Mouse (Mus musculus) CD4-positive helper T cell, adult 2 months (primary cell): ENCODE results near the gene Snai1.

ENCODE experiments used
- DNase-seq: peaks from one replicate; pipeline ENCODE4 v3.0.0-alpha.2; 2012; ENCODE audit warnings: low read depth, missing footprints, low spot score

Gene Snai1

DNA sequence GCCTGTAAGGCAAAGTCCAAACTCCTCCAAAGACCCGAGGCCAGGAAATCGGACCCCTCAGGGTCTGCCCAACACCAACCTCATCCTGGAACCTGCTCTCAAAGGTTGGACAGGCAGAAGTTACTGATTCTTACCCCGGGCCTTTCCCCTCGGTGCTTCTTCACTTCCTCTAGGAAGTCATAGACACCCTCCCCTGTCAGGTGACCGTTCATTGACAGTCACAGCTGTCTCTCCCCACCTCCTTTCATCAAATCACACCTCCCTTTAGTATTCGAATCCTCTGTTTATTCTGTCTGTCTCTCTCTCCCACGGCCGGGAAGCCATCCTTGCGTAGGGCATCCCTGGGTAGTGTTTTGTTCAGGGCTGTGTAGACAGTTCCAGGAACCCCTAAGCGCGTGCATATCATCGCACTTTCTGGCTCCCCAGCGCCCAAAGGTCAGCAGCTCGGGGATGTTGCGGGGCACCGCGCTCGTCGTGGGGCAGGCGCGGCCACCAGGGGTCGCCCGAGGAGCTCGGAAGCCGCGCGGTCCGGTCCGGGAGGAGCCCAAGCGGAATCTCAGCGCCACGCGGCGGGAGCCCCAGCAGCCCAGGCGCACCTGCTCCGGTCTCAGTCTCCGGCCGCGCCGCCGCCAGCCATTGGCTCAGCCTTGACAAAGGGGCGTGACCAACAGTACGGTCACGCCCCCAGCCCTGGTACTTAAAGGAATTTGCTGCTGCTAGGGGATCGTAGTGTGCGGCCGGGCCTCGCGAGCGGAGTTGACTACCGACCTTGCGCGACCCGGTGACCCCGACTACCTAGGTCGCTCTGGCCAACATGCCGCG lies at the start of gene Snai1:
Snai1 (plus strand) TSS at position 720 of the 822 bp plus-strand sequence.
- peak; percentile 93 for DNase-seq

DNA sequence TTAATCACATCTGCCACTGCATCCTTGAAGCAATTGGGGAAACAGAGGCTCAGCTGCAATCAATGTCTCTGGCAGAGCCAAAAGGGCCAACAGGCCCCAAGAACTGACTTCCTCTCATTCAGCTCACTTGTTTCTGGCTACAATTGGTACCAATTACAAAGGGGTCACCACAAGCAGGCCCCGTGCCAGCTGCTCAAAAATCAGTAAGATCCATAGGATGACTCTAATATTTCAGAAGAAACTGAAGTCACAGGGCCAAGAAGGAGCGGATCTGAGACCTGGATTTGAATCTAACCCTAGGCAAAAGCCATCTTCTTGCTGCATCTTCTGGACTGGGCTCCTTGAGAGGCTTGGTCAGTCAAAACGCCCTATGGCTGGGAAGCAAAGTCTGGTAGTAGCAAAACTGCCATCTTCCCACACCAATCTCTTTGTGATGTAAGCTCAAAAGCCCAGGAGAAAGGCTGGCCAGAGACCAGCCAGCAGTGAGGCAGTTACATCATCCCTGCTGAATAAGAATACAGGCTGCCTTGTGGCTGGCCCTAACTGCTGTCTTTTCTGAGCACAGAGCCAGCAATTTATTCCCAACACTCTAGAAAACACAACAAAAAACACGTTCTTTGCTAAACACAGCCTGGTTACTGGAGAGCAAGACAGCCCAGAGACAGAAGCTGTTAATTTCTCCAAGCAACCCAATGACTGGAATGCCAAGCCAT lies 47.0 kb upstream of the Snai1 start:
- DNase-seq = no peak

DNA sequence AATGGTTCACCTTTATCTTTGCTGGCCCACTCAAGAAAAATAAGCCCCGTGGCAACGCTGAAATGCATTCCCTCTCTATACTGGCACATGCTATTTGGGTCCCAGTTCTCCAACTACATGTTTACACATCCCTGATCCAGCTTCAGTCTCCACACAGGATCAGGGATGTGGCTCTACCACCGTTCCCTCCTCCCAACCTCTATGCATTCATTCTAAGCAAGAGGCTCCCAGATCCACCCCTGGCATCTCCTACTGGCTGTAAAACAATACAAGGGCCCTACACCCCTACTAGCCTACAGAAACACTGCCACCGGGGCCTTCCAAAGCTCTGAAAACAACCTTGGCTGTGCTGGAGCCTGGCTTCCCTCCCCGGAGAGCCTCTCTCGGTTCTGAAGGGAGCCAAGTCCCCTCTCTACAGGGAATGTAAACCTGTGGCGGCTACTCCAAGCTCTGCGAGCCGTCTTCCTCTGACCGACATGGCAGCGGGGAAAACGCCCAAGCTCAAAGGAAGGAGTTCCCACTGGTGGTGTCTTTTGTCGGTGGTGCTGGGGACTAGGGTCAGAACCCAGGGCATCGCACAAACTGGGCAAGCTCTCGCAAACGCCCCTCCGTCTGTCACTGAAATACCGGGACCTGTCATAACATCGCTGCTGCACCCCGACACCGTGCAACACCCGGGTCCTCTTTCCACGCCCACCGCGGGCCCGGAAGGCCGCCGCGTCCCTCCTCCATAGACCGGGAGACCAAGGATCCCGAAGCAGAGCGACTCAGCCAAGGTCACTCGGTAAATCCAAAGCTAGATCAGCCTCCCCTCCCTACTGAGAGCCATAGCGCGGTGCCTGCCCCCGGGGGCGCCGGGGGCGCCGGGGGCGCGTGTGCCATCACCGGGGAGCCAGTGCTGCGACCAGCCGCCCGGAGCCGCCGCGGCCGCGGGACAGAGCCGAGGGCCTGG lies 46.0 kb upstream of the Snai1 start, which contains the start of gene Rnf114:
Rnf114 (plus strand) TSS at position 889 of the 952 bp plus-strand sequence.
- peak; percentile 71 for DNase-seq

DNA sequence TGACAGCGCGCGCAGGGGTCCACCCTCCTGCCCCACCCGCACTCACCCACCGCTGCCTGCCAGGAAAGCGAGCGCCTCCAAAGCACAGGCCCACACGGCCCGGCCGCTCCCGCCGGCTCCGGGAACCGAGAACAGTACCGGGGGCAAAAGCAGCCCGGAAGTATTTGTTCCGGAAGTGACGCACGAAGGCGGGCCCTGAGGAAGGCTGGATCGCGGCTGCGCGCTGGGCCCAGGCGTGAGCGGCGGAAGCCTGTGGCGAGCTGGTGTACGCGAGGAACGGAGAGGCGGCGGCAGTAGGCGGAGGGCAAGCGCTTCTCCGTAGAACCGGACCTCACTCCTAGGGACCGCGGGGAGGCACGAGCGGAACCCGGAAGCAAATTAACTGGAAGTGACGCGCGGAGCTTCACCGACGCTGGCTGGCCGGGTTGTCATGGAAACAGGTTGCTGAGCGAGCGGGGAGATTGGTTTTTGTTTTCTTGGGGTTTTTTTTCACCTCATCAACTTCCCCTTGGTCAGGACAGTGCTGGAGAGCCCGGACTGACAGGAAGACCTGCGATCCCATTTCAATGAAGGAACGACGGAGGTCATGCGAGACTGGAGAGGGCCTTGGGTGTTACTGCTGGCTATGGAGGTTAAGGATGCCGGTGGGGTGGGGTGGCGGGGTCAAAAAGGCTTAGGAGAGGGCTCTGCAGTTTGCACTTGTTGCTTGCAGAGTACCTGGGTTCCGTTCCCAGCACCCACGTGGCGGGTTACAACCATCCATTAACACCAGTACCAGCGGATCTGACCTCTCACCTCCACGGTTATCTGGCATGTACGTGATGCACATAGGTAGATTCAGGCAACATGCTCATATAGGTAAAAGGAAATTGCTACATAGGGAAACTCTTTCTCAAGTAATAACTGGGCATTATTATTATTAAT lies 45.0 kb upstream of the Snai1 start, which contains the start of gene Spata2:
Spata2 (minus strand) TSS at position 175 of the 924 bp plus-strand sequence.
- DNase-seq = peak; percentile 96

DNA sequence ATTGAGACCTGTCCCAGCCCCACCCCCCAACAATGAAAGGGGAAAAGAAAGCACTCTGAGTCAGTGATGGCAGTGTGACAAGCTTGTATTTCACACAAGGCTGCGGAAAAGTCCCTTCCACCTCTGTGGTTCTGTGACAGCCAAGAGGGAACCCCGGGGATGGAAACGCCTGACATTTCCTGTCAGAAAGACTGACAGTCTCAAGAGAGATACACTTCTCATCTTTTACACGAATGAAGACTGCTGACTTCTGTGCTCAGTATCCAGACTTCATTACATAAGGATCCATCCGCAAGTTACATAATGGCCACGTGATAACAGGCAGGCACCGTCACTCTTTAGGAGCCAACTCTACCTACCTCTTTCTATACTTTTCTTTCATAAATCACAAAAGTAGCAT lies 41.6 kb upstream of the Snai1 start:
- DNase-seq = peak; percentile 71

DNA sequence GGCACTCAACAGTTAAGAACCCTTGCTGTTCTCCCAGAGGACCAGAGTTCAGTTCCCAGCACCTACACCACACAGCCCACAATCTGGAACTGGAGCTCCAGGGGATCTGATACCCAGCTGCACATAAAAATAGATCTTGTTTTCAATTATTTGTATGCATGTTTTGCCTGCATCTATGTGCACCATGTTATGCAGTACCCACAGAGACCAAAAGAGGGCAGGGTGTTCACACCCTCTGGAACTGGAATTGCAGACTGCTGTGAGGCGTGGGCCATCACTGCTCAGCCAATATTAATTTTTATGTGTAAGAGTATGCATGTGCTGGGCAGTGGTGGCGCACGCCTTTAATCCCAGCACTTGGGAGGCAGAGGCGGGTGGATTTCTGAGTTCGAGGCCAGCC lies 40.7 kb upstream of the Snai1 start:
- DNase-seq = peak; percentile 76

DNA sequence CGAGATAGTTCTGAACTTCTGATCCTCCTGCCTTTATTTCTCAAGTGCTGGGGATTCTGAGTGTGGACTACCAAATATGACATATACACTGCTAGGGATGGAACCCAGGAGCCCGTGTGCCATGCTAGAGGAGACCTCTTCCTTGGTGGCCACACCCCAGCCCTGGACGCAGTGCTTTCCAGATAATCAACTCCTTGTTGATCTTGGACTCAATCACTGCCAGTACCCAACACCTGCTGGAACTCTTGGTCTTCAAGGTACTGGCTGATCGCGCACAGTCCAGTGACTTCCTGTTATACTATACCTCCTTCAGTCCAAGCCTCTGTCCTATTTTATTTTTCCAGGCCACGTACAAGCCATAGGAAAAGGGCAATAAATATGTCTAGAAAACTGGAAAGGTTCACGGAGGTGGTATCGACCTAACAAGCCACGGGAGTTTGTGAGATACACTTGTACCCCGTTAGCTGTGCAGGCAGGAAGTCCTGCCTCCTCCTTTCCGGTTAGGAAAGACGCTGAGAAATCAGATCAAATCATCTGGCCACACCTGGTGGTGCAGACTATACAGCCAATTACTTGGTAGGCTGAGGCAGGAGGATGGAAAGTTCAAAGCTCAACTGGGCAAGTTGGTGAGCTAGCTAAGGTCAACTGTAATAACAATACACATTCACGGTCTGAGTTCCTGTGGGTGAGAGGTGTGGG lies 35.3 kb upstream of the Snai1 start:
- DNase-seq = no peak

DNA sequence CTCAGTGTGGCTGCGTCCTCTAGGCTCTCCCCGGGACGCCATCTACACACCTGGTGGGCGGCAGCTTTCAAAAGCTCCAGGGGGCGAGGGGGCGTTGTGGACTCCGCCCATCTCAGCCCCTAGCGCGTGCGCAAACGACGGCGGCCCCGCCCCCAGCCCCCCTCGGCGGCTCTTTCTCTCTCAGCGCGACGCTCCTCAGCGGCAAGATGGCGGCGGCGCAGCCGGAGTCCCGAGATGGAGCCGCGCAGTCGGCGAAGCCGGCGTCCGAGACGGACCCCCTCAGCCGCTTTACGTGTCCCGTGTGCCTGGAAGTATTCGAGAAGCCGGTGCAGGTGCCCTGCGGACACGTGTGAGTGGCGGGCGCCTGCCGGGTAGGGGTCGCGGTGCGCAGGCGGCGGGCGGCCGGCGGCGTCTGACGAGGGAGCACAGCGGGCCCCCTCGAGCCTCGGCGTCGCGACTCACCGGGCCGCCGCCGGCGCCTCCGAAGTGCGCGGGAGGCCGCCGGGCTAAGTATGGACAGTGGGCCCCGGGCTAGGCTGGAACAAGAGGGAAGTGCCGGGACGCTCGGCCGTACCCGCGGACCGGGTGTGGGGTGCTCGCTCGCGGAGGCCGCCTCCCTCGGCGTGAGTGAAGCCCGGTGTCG lies 34.6 kb upstream of the Snai1 start:
- peak; percentile 94 for DNase-seq

DNA sequence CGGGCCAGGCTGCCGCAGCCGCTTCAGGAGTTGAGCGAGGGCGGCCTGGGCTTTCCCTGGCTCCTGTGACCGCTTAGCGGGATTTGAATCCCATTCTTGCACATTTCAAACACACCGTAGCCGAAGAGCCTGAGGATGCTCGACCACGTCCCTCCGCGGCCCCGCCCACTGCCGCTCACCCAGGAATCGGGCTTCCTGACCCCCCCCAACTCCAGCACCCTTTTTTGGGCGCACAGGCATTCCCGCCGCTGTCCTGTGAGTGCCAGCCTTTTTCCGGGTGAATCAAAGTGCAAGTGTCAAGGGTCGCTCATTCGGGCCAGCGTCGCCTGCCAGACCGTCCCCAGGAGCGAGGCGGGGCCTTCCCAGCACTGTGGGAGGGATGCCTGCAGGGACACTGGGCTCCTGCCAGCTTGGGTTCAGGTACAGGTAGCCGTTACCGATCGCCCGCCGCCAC lies 34.1 kb upstream of the Snai1 start:
- peak; percentile 64 for DNase-seq

DNA sequence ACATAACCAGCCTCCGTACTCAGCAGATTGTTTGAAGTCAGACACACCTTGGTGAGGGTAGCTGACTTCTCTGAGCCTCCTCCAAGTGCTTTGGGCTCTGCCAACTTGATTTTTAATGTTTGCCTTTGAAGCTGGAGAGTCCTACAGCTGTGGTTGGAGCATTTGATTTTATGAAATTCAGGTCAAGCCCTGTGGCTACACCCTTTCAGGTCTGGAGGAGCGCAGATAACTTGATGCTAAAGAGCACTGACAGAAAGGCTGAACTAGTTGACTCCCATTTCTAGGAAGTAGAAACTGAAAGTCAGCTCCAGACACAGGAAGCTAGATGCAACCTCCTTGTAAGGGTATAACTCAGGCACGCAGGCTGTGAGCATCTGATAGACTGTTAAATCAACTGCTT lies 32.9 kb upstream of the Snai1 start:
- DNase-seq = peak; percentile 90

DNA sequence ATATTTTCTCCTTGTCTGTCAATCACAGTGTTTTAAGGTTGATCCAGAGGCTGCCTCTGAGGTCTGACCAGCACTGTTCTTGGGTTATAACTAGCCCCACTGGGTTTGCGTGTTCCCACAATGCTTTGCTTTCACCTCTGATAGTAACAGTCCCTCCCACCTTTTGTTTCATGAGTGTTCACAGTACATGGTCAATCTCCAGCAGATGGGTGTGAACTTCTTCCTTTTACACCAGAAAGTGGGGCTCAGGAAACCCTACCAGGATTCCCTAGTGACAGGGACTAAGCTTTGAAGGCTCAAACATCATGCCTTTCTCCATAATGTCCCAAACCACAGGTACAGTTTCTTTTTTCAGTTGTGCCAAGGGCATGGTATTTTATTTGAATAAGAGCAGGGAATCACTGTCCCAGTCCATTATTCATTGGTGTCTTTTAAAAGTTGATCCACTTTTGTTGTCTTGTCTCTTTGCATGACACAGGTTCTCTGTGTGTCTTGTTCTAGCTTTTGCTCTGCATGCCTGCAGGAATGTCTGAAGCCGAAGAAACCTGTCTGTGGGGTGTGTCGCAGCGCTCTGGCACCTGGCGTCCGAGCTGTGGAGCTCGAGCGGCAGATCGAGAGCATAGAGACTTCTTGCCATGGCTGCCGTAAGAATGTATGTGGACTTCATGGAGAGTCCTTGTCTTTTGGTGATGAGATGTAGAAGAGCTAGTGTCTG lies 31.3 kb upstream of the Snai1 start:
- DNase-seq = no peak

DNA sequence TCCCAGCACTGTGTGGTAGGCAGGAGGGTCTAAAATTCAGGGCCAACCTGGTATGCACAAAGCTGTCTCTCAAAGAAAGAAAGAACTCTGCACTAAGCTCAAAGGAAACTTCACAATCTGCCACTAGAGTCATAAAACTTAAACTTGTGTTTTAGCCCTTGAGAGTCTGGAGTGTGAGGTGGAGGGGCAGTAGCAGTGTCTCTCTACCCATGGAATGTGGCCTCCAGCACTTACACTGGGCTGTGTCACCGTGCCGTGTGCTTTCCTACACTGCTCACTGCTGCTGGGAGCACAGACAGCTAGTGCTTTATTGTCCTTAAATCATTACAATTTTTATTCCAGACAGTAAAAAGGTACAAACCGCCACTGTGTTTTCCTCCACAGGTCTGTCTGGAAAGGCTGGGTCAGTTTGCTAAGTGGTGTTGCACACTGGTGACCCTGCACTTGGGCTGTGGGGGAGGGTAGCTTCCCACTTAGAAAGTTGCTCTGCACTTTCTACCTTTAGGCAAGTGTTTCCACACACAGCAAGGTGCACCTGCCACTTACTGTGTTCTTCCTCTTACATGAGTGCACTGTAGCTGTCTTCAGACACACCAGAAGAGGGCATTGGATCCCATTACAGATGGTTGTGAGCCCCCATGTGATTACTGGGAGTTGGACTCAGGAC lies 30.1 kb upstream of the Snai1 start:
- no peak for DNase-seq

DNA sequence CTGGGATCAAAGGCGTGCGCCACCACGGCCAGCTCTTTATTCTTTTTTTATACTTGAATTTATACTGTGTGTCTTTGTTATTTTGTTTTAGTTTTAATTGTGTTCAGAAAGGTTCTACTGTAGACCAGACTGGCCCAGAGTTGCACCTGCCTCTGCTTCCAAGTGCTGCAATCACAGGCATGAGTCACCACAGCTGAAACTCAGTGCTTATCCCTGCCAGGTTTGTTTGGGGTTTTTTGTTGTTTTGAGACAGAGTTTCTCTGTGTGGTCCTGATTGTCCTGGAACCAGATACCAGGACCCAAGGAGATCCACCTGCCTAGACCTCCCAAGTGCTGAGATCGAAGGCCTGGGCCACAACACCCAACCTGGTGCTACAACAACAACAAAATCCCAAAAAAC lies 29.4 kb upstream of the Snai1 start:
- DNase-seq = no peak

DNA sequence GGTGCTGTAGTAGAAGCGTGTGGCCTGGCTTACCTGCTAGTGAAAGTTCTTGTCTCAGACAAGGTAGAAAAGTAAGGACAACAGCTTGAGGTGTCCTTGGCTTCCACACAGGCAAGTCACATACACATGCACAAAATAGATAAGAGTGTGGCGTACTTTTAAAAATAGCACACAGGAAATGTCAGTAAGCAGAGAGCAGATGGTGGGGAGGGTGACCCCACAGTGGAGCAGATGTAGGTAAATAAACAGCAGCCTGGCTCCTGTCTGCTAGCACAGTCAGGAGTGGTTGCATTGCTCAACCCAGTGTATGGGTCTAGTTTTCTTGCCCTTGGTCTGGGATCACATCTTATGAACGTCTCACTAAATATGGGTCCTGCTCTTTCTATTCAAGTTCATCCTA lies 27.5 kb upstream of the Snai1 start:
- no peak for DNase-seq

DNA sequence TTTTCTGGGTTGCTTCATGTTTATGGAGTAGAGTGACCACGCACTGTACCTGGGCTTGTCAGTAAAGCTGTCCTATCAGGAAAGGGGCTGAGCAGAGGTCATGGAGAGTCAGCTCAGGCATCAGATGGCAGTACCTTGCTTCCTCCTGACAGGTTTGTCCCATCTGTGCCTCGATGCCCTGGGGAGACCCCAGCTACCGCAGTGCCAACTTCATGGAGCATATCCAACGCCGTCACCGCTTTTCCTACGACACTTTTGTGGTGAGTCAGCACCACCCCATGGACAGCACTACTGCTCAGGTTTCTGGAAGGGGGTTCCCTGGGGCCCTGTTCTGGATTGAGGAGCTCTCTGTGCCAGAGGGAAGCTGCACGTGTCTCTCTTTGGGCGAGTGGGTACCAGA lies 25.6 kb upstream of the Snai1 start:
- DNase-seq = no peak

DNA sequence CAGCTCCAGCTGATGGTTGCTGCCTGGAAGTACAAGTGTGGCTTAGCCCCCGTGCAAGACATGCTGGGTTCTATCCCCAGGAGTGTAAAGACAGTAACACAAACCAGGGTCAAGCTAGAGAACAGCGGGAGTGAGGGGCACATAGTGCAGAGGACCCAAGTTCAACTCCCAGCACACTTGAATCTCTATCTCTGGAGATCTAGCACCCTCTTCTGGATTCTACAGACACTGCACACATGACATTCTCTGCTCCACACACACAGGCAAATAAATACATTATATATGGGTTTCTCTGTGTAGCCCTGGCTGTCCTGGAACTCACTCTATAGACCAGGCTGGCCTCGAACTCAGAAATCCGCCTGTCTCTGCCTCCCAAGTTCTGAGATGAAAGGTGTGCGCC lies 25.0 kb upstream of the Snai1 start:
- peak; percentile 52 for DNase-seq

DNA sequence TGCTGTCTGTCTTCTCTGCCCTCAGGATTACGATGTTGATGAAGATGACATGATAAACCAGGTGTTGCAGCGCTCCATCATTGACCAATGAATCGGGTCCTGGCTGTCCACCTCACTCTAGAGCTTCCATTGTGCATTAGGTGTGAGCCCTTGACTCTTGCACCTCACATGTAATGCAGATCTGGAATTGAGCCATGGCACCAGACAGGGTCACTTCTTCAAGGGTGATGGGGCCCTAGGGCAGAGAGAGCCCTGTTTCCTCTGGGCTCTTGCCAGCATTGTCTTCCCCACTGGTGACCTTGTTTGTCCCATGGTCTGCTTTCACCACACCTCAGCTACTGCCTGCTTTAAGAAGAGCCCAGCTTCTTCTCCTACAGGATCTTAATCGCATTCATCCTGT lies 23.4 kb upstream of the Snai1 start:
- no peak for DNase-seq

DNA sequence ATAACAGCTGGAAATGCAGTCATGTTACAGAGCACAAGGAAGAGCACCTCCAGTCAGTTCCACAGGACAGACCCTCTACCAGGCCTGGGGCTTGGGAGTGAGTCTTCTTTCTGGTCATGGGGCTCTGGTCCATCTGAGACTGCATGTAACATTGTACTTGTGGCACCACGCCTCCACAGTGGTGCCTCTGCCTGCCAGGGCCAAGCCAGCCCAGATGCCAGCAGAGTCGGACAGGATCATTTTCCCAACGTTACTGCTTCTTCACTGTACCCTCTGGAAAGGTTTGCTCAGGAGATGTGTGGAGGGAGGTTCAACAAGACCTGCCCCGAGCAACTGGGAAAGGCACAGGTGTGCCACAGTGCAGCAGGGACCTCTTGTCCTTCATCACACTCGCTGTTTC lies 22.3 kb upstream of the Snai1 start:
- DNase-seq = no peak
